Mouse (Mus musculus): Measurements from ENCODE around the gene Qpct. TPM values are rescaled to one million over a fixed set of nuclear protein-coding genes. Genes with fewer than 3 reads are reported as not detected.
A peak's percentile ranks its signal among the peaks of the same experiment; 100 is the strongest.

Qpct gene
- polyA plus RNA-seq, 1 experiment = 1.1 TPM

DNA sequence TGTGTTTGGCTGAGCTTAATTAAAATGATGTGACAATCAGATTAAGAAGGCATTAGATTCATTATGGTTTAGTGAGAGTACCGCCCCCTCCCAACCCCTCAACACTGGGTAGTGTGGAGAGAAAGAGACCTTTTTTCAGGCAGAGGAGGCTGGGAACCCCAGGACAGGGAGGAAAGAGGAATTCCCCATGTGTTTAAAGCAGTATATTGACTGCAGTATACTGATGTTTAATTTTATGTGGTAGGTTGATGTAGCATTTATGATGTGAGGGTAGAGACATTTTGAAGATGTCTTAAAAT, 26.1 kb downstream of the Qpct start:
- H3K27me3 ChIP-seq (ENCODE audit: control insufficient read depth, insufficient read depth, insufficient read length) = no peaks in the 10 kb centered on the region
- H3K4me3 ChIP-seq = no peak overlapping the region
- H3K4me2 ChIP-seq (ENCODE audit: low read depth) = no peak overlapping the region
- no peaks in the 10 kb centered on the region for H3K79me2 ChIP-seq (ENCODE audit: control insufficient read depth, insufficient read depth)
- H3K36me3 ChIP-seq (ENCODE audit: control insufficient read depth, insufficient read depth) = no peaks in the 10 kb centered on the region
- H3ac ChIP-seq (ENCODE audit: control insufficient read depth, insufficient read length) = no peak overlapping the region
- TF ChIP-seq MYOG (IDR thresholded peaks at IDR 0.05; ENCODE audit: control insufficient read depth in 1 of 3, insufficient read depth in 1 of 3, insufficient read length in 2 of 3, low read depth in 2 of 3) (no peak), TCF3 (IDR thresholded peaks at IDR 0.05; ENCODE audit: insufficient read length, low read depth) (no peak), CEBPB (IDR thresholded peaks at IDR 0.05; ENCODE audit: insufficient read depth, poor library complexity, severe bottlenecking) (no peak), E2F4 (IDR thresholded peaks at IDR 0.05; ENCODE audit: insufficient read depth) (no peak), MYOD1 (IDR thresholded peaks at IDR 0.05; ENCODE audit: control insufficient read depth in 1 of 3, insufficient read length in 2 of 3, low read depth in 2 of 3) (no peak), MAX (IDR thresholded peaks at IDR 0.05; ENCODE audit: low read depth) (no peak), POLR2AphosphoS2 (IDR thresholded peaks at IDR 0.05; ENCODE audit: insufficient read length, low read depth) (no peak), SRF (IDR thresholded peaks at IDR 0.05; ENCODE audit: control insufficient read depth, insufficient read length, low read depth) (no peak), POLR2A (IDR thresholded peaks at IDR 0.05; ENCODE audit: insufficient read length, low read depth) (no peak), USF1 (IDR thresholded peaks at IDR 0.05; ENCODE audit: low read depth) (no peak), TCF12 (IDR thresholded peaks at IDR 0.05; ENCODE audit: insufficient read depth, poor library complexity, severe bottlenecking) (no peak), REST (IDR thresholded peaks at IDR 0.05; ENCODE audit: insufficient read depth, insufficient read length) (no peak)

DNA sequence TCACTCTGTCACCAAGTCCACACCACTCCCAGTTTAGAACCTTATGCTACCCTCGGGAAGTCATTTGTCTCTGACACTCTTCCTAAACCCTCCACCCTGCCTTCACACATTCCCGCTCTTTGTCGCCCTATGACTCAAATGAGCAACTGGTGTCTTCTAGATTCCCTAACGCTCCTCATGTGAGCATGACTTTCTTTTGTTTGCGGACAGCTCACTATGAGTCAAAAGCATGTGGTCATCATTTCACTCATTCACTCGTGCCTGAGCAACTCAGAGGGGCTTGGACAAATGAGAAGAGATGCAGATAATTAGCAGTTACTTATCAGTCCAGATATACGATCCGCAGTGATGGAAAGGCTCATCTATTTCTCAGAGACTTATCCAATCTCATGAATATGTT, 26.5 kb downstream of the Qpct start:
- H3K4me3 ChIP-seq = no peak overlapping the region
- TF ChIP-seq USF1 (IDR thresholded peaks at IDR 0.05; ENCODE audit: low read depth) = peak; percentile 10
- TF ChIP-seq TCF3 (IDR thresholded peaks at IDR 0.05; ENCODE audit: insufficient read length, low read depth) = no peak
- no peak overlapping the region for H3ac ChIP-seq (ENCODE audit: control insufficient read depth, insufficient read length)
- no peak overlapping the region for H3K4me2 ChIP-seq (ENCODE audit: low read depth)
- H3K79me2 ChIP-seq (ENCODE audit: control insufficient read depth, insufficient read depth) = no peaks in the 10 kb centered on the region
- no peaks in the 10 kb centered on the region for H3K27me3 ChIP-seq (ENCODE audit: control insufficient read depth, insufficient read depth, insufficient read length)
- no peaks in the 10 kb centered on the region for H3K36me3 ChIP-seq (ENCODE audit: control insufficient read depth, insufficient read depth)

DNA sequence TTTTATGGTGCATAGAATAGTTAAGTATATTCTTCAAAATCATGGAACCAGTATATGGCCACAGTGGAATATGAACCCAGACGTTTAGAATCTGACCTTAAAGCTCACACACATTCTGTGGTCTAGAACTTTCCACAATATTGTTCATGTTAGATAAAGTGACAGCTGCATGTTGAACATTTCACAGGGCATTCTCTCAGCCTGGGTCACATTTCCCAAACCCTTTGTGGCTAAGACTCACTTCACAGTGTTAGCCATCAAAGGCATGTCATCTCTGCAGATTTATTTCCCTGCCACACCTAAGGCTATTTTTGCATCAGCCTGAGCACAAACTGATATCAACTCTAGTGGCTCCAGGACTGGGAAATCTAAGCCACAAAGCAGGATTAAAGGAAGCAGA, 40.0 kb downstream of the Qpct start:
- no peaks in the 10 kb centered on the region for H3K79me2 ChIP-seq (ENCODE audit: control insufficient read depth, insufficient read depth)
- no peak overlapping the region for H3ac ChIP-seq (ENCODE audit: control insufficient read depth, insufficient read length)
- H3K4me3 ChIP-seq = no peak overlapping the region
- H3K4me2 ChIP-seq (ENCODE audit: low read depth) = peak overlapping the region; percentile 79
- no peaks in the 10 kb centered on the region for H3K27me3 ChIP-seq (ENCODE audit: control insufficient read depth, insufficient read depth, insufficient read length)
- no peaks in the 10 kb centered on the region for H3K36me3 ChIP-seq (ENCODE audit: control insufficient read depth, insufficient read depth)
- TF ChIP-seq CEBPB (IDR thresholded peaks at IDR 0.05; ENCODE audit: insufficient read depth, poor library complexity, severe bottlenecking) (peak; percentile 59; the same call in 1 of the 2 replicates), E2F4 (IDR thresholded peaks at IDR 0.05; ENCODE audit: insufficient read depth) (no peak), MYOG (IDR thresholded peaks at IDR 0.05; ENCODE audit: control insufficient read depth in 1 of 3, insufficient read depth in 1 of 3, insufficient read length in 2 of 3, low read depth in 2 of 3) (peak in 2 of 3 experiments; percentile 37 to 63), POLR2A (IDR thresholded peaks at IDR 0.05; ENCODE audit: insufficient read length, low read depth) (no peak), MAX (IDR thresholded peaks at IDR 0.05; ENCODE audit: low read depth) (no peak), POLR2AphosphoS2 (IDR thresholded peaks at IDR 0.05; ENCODE audit: insufficient read length, low read depth) (no peak), MYOD1 (IDR thresholded peaks at IDR 0.05; ENCODE audit: control insufficient read depth in 1 of 3, insufficient read length in 2 of 3, low read depth in 2 of 3) (peak in 2 of 3 experiments; percentile 42 to 68), TCF12 (IDR thresholded peaks at IDR 0.05; ENCODE audit: insufficient read depth, poor library complexity, severe bottlenecking) (peak; percentile 80), SRF (IDR thresholded peaks at IDR 0.05; ENCODE audit: control insufficient read depth, insufficient read length, low read depth) (no peak), USF1 (IDR thresholded peaks at IDR 0.05; ENCODE audit: low read depth) (no peak), REST (IDR thresholded peaks at IDR 0.05; ENCODE audit: insufficient read depth, insufficient read length) (no peak), TCF3 (IDR thresholded peaks at IDR 0.05; ENCODE audit: insufficient read length, low read depth) (no peak)

DNA sequence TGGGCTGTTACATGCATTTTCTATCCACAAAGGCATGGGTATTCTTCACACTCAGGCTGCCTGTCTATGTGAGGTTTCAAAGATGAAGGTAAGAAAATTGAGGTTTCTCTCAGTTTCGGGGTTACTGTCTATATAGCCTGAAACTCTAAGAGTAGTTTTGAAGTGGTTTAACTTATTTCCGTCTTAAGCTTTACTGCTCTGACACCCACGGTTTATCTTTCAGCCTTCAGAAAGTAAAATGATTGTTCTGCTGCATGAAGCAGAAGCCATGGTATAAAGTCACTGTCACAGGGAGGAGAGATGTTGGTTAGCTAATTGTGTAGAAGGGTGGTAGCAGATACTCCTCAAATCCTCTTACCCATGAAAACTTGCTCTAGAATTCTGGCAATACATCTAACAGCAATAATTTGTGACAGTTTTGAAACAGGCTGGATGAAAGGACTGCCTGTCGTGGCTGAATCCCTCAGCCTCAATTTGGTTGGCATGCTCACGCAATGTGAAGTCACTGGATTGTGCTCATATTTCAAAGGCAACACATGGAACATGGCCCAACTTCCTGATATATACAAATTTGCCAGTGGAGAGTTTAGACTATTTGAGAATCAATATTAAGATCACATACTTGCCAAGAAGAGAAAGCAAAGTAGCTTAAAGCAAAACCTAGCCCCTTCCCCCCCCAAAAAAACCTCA, 41.7 kb downstream of the Qpct start:
- Histone ChIP-seq H3K27me3 (ENCODE audit: control insufficient read depth, insufficient read depth, insufficient read length) (no peaks in the 10 kb centered on the region), H3K79me2 (ENCODE audit: control insufficient read depth, insufficient read depth) (no peaks in the 10 kb centered on the region), H3K4me3 (no peak overlapping the region), H3ac (ENCODE audit: control insufficient read depth, insufficient read length) (no peak overlapping the region), H3K36me3 (ENCODE audit: control insufficient read depth, insufficient read depth) (no peaks in the 10 kb centered on the region), H3K4me2 (ENCODE audit: low read depth) (peak overlapping the region; percentile 79)
- TF ChIP-seq REST (IDR thresholded peaks at IDR 0.05; ENCODE audit: insufficient read depth, insufficient read length) = no peak
- TF ChIP-seq USF1 (IDR thresholded peaks at IDR 0.05; ENCODE audit: low read depth) = no peak
- TF ChIP-seq MYOG (IDR thresholded peaks at IDR 0.05; ENCODE audit: control insufficient read depth in 1 of 3, insufficient read depth in 1 of 3, insufficient read length in 2 of 3, low read depth in 2 of 3) = no peak
- no peak for TF ChIP-seq CEBPB (IDR thresholded peaks at IDR 0.05; ENCODE audit: insufficient read depth, poor library complexity, severe bottlenecking)
- TF ChIP-seq MYOD1 (IDR thresholded peaks at IDR 0.05; ENCODE audit: control insufficient read depth in 1 of 3, insufficient read length in 2 of 3, low read depth in 2 of 3) = no peak
- no peak for TF ChIP-seq SRF (IDR thresholded peaks at IDR 0.05; ENCODE audit: control insufficient read depth, insufficient read length, low read depth)
- no peak for TF ChIP-seq TCF12 (IDR thresholded peaks at IDR 0.05; ENCODE audit: insufficient read depth, poor library complexity, severe bottlenecking)
- no peak for TF ChIP-seq TCF3 (IDR thresholded peaks at IDR 0.05; ENCODE audit: insufficient read length, low read depth)
- no peak for TF ChIP-seq POLR2AphosphoS2 (IDR thresholded peaks at IDR 0.05; ENCODE audit: insufficient read length, low read depth)
- no peak for TF ChIP-seq E2F4 (IDR thresholded peaks at IDR 0.05; ENCODE audit: insufficient read depth)
- TF ChIP-seq POLR2A (IDR thresholded peaks at IDR 0.05; ENCODE audit: insufficient read length, low read depth) = no peak
- no peak for TF ChIP-seq MAX (IDR thresholded peaks at IDR 0.05; ENCODE audit: low read depth)

DNA sequence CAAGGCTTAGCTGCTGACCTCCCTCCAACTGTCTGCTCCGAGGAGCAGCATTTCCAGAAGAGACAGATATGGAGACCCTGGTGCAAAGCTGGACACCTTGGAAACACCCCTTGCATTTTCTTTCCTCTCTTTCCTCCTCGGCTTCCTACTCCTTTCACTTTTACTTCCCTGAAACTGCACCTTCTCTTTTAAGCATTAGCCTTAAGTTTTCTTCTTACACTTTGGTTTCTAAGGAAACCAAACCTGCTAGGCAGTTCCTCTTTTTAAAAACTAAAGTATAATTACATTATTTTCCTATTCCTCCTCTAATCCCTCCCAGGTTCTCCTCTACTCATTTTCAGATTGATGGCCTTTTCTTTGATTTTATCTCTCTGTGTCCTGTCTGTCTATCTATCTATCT, 43.9 kb downstream of the Qpct start:
- no peak overlapping the region for H3K4me2 ChIP-seq (ENCODE audit: low read depth)
- no peak overlapping the region for H3ac ChIP-seq (ENCODE audit: control insufficient read depth, insufficient read length)
- H3K79me2 ChIP-seq (ENCODE audit: control insufficient read depth, insufficient read depth) = no peaks in the 10 kb centered on the region
- no peaks in the 10 kb centered on the region for H3K27me3 ChIP-seq (ENCODE audit: control insufficient read depth, insufficient read depth, insufficient read length)
- H3K36me3 ChIP-seq (ENCODE audit: control insufficient read depth, insufficient read depth) = no peaks in the 10 kb centered on the region
- no peak overlapping the region for H3K4me3 ChIP-seq
- TF ChIP-seq TCF3 (IDR thresholded peaks at IDR 0.05; ENCODE audit: insufficient read length, low read depth) (no peak), REST (IDR thresholded peaks at IDR 0.05; ENCODE audit: insufficient read depth, insufficient read length) (no peak), POLR2A (IDR thresholded peaks at IDR 0.05; ENCODE audit: insufficient read length, low read depth) (no peak)
